In the genomic region with DNA sequence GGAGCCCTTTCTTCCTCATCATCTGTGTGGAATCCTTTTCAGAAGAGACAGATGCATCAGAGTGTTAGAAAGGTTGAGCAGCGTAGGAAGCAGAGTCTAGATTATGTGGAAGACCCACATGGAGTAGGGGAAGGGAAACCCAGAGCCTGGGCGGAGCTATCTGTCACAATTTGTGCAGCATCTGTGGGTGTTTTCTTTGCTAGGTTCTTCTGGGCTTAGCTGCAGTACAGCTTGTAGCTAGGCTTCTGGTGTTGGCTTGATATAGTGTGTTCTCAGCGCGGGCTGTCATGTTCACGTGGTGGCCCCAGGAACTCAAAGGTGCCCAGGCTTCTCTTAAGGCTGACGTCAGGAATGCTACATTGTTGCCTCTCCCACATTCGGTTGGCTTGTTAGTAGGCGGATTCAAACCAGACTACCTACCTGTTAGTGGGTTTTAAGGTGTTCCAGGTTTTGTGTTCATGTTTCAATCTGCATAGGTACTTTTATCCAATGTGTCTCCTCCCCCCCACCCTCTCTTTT, we compare ENCODE assay signal across 30 mouse cellular contexts. TPM values are rescaled to one million over a fixed set of nuclear protein-coding genes. Genes with fewer than 3 reads are reported as not detected.
"Had no signal": no experiment of that assay in that cellular context is flagged by ENCODE, and none has a peak within 500 bp of the region (broad histone marks: within the 10 kb centered on the region; RNA-seq: fewer than 3 reads in every experiment).

No protein-coding gene starts in this region.

- H3K4me3 ChIP-seq: embryonic facial prominence, embryonic 10.5 days; embryonic facial prominence, embryonic 12.5 days; embryonic facial prominence, embryonic 13.5 days; embryonic facial prominence, embryonic 15.5 days; erythroblast, embryonic 14.5 days; forebrain, embryonic 10.5 days; forebrain, embryonic 12.5 days; forebrain, embryonic 13.5 days; forebrain, embryonic 15.5 days; gastrocnemius, adult 2 months; heart, adult 2 months had no signal

- H3K27ac ChIP-seq: embryonic facial prominence, embryonic 10.5 days; embryonic facial prominence, embryonic 12.5 days; embryonic facial prominence, embryonic 13.5 days; embryonic facial prominence, embryonic 15.5 days; forebrain, embryonic 10.5 days; forebrain, embryonic 12.5 days; forebrain, embryonic 13.5 days; forebrain, embryonic 15.5 days; gastrocnemius, adult 2 months; heart, adult 2 months had no signal

- H3K36me3 ChIP-seq: forebrain, embryonic 12.5 days; forebrain, embryonic 15.5 days had no signal

- H3K27me3 ChIP-seq: embryonic facial prominence, embryonic 12.5 days; embryonic facial prominence, embryonic 13.5 days; embryonic facial prominence, embryonic 15.5 days; forebrain, embryonic 13.5 days; forebrain, embryonic 15.5 days had no signal

- DNase-seq: cerebellum, adult 8-10 months; cerebellum, adult 9-10 months; cerebellum, adult 9-11 months; cerebellum, postnatal 10 days; cerebellum, postnatal 14 days; cerebellum, postnatal 25 days; cerebellum, postnatal 36 days; embryo, embryonic 11 days; forebrain, postnatal 0 days; gastrocnemius, adult 2 months; gastrocnemius, postnatal 10 days; gastrocnemius, postnatal 14 days; gastrocnemius, postnatal 25 days; gastrocnemius, postnatal 36 days; heart, adult 11 months; heart, adult 18-20 months; heart, adult 2 months had no signal

- ATAC-seq: forebrain, embryonic 13.5 days; forebrain, embryonic 14.5 days; forebrain, embryonic 15.5 days; forebrain, embryonic 16.5 days had no signal

RNA-seq across cellular contexts. Expression of a gene that starts 32.3 kb away (rescaled TPM):
- total RNA-seq: common myeloid progenitor, adult 5-6 weeks; granulocyte monocyte progenitor cell, adult 5-6 weeks had no signal
